Mouse (Mus musculus) neural tube, embryonic 12.5 days (tissue): ENCODE measurements around the gene Akr7a5. TPM values are rescaled to one million over a fixed set of nuclear protein-coding genes. Genes with fewer than 3 reads are reported as not detected.

Experiments used
- ATAC-seq: fragments of 200-750 bp; cut with Nextera tagmentation; 2 replicates; pipeline ENCODE4 v1.8.0; 2017; ENCODE audit warnings: low read depth, mild to moderate bottlenecking, moderate TSS enrichment, moderate library complexity; ENCODE audit not compliant: low FRiP score
- H3K27ac ChIP-seq: fragments of 300-500 bp; sonication (generic); 2 replicates; pipeline ENCODE4 v1.5.1; 2016
- H3K27me3 ChIP-seq: fragments of 300-500 bp; sonication (generic); replicated peaks from 2 replicates; pipeline ENCODE4 v1.6.1; 2016; ENCODE audit warnings: mild to moderate bottlenecking
- H3K36me3 ChIP-seq: fragments of 300-500 bp; sonication (generic); 2 replicates; pipeline ENCODE4 v1.6.1; 2016; ENCODE audit warnings: mild to moderate bottlenecking
- H3K4me1 ChIP-seq: fragments of 300-500 bp; sonication (generic); 2 replicates; pipeline ENCODE4 v1.6.1; 2016
- H3K4me2 ChIP-seq: fragments of 300-500 bp; sonication (generic); replicated peaks from 2 replicates; pipeline ENCODE4 v1.6.1; 2016; ENCODE audit warnings: mild to moderate bottlenecking
- H3K4me3 ChIP-seq: fragments of 300-500 bp; sonication (generic); 2 replicates; pipeline ENCODE4 v1.5.1; 2016
- H3K9ac ChIP-seq: fragments of 300-500 bp; sonication (generic); 2 replicates; pipeline ENCODE4 v1.6.1; 2016; ENCODE audit warnings: mild to moderate bottlenecking
- H3K9me3 ChIP-seq: fragments of 300-500 bp; sonication (generic); 2 replicates; pipeline ENCODE4 v1.6.1; 2016; ENCODE audit warnings: mild to moderate bottlenecking
- WGBS: fragments of 180-500 bp; shearing (Covaris S2); methylation state at CpG from one replicate; pipeline ENCODE4 v1.1.7; 2016; 5-methylcytosine and 5-hydroxymethylcytosine counted together
- polyA plus RNA-seq: library from polyadenylated mRNA; unstranded; fragments of >200 nt; fragmentation: Nextera tagmentation; extraction: Ambion mirVana; gene quantifications from 2 replicates; pipeline ENCODE4 v1.2.1, GENCODE M21; 2016

Akr7a5 gene
- polyA plus RNA-seq, 1 experiment from 2014 or later: 62.8 TPM

- Histone ChIP-seq H3K27me3 (no peaks in the 10 kb centered on the region), H3K9ac (no peak overlapping the region), H3K36me3 (peaks cover 45% of the 10 kb centered on the region), H3K4me2 (no peak overlapping the region), H3K9me3 (no peaks in the 10 kb centered on the region), H3K4me1 (peaks cover 21% of the 10 kb centered on the region), H3K27ac (no peak overlapping the region), H3K4me3 (no peak overlapping the region)
- ATAC-seq: no peak
- 59% methylated on average over 16 of the region's 16 CpGs for WGBS
Measured at GRCm38 (mm10) chr4:139281791-139282345, 28.7 kb upstream of the Akr7a5 start.

- Histone ChIP-seq H3K4me1 (peaks cover 21% of the 10 kb centered on the region), H3K27ac (0 out of 2 replicates have a peak overlapping the region, but pooled peaks have one; percentile 10), H3K4me2 (no peak overlapping the region), H3K4me3 (no peak overlapping the region), H3K36me3 (peaks cover 53% of the 10 kb centered on the region), H3K9me3 (no peaks in the 10 kb centered on the region), H3K27me3 (no peaks in the 10 kb centered on the region), H3K9ac (no peak overlapping the region)
- ATAC-seq: no peak
- 25% methylated on average over 6 of the region's 6 CpGs for WGBS
Measured at GRCm38 (mm10) chr4:139282955-139283417, 27.6 kb upstream of the Akr7a5 start.

- H3K27me3 ChIP-seq: no peaks in the 10 kb centered on the region
- no peak for ATAC-seq
- WGBS: 77% methylated on average over 15 of the region's 15 CpGs
- peaks cover 24% of the 10 kb centered on the region for H3K4me1 ChIP-seq
- no peaks in the 10 kb centered on the region for H3K9me3 ChIP-seq
- no peak overlapping the region for H3K4me3 ChIP-seq
- H3K27ac ChIP-seq: no peak overlapping the region
- no peak overlapping the region for H3K4me2 ChIP-seq
- no peak overlapping the region for H3K9ac ChIP-seq
- peaks cover 68% of the 10 kb centered on the region for H3K36me3 ChIP-seq
Measured at GRCm38 (mm10) chr4:139284877-139285276, 25.7 kb upstream of the Akr7a5 start.

GRCm38 (mm10) chr4:139286234-139286633, 24.3 kb upstream of the Akr7a5 start:
- Histone ChIP-seq H3K4me2 (no peak overlapping the region), H3K27ac (no peak overlapping the region), H3K4me3 (no peak overlapping the region), H3K36me3 (peaks cover 68% of the 10 kb centered on the region), H3K9ac (no peak overlapping the region), H3K4me1 (peaks cover 24% of the 10 kb centered on the region), H3K27me3 (no peaks in the 10 kb centered on the region), H3K9me3 (no peaks in the 10 kb centered on the region)
- 89% methylated on average over 5 of the region's 5 CpGs for WGBS
- ATAC-seq: no peak

GRCm38 (mm10) chr4:139287122-139287863, 23.3 kb upstream of the Akr7a5 start:
- Histone ChIP-seq H3K4me1 (peaks cover 15% of the 10 kb centered on the region), H3K4me3 (no peak overlapping the region), H3K9ac (no peak overlapping the region), H3K27me3 (no peaks in the 10 kb centered on the region), H3K36me3 (peaks cover 65% of the 10 kb centered on the region), H3K4me2 (no peak overlapping the region), H3K27ac (no peak overlapping the region), H3K9me3 (no peaks in the 10 kb centered on the region)
- WGBS: 81% methylated on average over 18 of the region's 18 CpGs
- no peak for ATAC-seq

- Histone ChIP-seq H3K9me3 (no peaks in the 10 kb centered on the region), H3K27ac (no peak overlapping the region), H3K4me2 (no peak overlapping the region), H3K4me3 (no peak overlapping the region), H3K4me1 (peaks cover 4% of the 10 kb centered on the region; the same call in 1 of the 2 replicates), H3K27me3 (no peaks in the 10 kb centered on the region), H3K9ac (no peak overlapping the region), H3K36me3 (peaks cover 60% of the 10 kb centered on the region)
- WGBS: 63% methylated on average over 10 of the region's 10 CpGs
- ATAC-seq: no peak
Measured at GRCm38 (mm10) chr4:139289017-139289416, 21.5 kb upstream of the Akr7a5 start.

- H3K9me3 ChIP-seq: no peaks in the 10 kb centered on the region
- WGBS: 87% methylated on average over 16 of the region's 16 CpGs
- no peak for ATAC-seq
- no peak overlapping the region for H3K4me3 ChIP-seq
- peaks cover 4% of the 10 kb centered on the region; the same call in 1 of the 2 replicates for H3K4me1 ChIP-seq
- H3K9ac ChIP-seq: no peak overlapping the region
- peaks cover 54% of the 10 kb centered on the region for H3K36me3 ChIP-seq
- no peak overlapping the region for H3K4me2 ChIP-seq
- H3K27ac ChIP-seq: no peak overlapping the region
- H3K27me3 ChIP-seq: no peaks in the 10 kb centered on the region
Measured at GRCm38 (mm10) chr4:139291099-139291498, 19.4 kb upstream of the Akr7a5 start.

- WGBS: 91% methylated on average over 5 of the region's 5 CpGs
- no peak overlapping the region for H3K4me3 ChIP-seq
- no peaks in the 10 kb centered on the region for H3K9me3 ChIP-seq
- H3K27me3 ChIP-seq: no peaks in the 10 kb centered on the region
- peaks cover 48% of the 10 kb centered on the region for H3K36me3 ChIP-seq
- H3K4me1 ChIP-seq: peaks cover 4% of the 10 kb centered on the region; the same call in 1 of the 2 replicates
- H3K9ac ChIP-seq: no peak overlapping the region
- H3K27ac ChIP-seq: no peak overlapping the region
- H3K4me2 ChIP-seq: no peak overlapping the region
- no peak for ATAC-seq
Measured at GRCm38 (mm10) chr4:139292038-139292437, 18.5 kb upstream of the Akr7a5 start.

- peaks cover 44% of the 10 kb centered on the region for H3K36me3 ChIP-seq
- H3K27me3 ChIP-seq: no peaks in the 10 kb centered on the region
- H3K4me3 ChIP-seq: no peak overlapping the region
- H3K9me3 ChIP-seq: no peaks in the 10 kb centered on the region
- H3K27ac ChIP-seq: no peak overlapping the region
- H3K4me2 ChIP-seq: no peak overlapping the region
- no peak overlapping the region for H3K9ac ChIP-seq
- no peaks in the 10 kb centered on the region for H3K4me1 ChIP-seq
- ATAC-seq: no peak
- WGBS: 90% methylated on average over 4 of the region's 4 CpGs
Measured at GRCm38 (mm10) chr4:139297566-139297965, 13.0 kb upstream of the Akr7a5 start.

- Histone ChIP-seq H3K27me3 (no peaks in the 10 kb centered on the region), H3K9me3 (no peaks in the 10 kb centered on the region), H3K4me2 (no peak overlapping the region), H3K36me3 (peaks cover 49% of the 10 kb centered on the region), H3K4me1 (no peaks in the 10 kb centered on the region), H3K9ac (no peak overlapping the region), H3K4me3 (no peak overlapping the region), H3K27ac (no peak overlapping the region)
- WGBS: 89% methylated on average over 12 of the region's 12 CpGs
- no peak for ATAC-seq
Measured at GRCm38 (mm10) chr4:139298671-139299366, 11.7 kb upstream of the Akr7a5 start.

- Histone ChIP-seq H3K4me1 (no peaks in the 10 kb centered on the region), H3K27ac (no peak overlapping the region), H3K4me3 (no peak overlapping the region)
Measured at GRCm38 (mm10) chr4:139301780-139302179, 8.8 kb upstream of the Akr7a5 start.

GRCm38 (mm10) chr4:139302241-139302640, 8.3 kb upstream of the Akr7a5 start:
- Histone ChIP-seq H3K4me1 (no peaks in the 10 kb centered on the region), H3K4me2 (no peak overlapping the region), H3K4me3 (no peak overlapping the region), H3K9ac (no peak overlapping the region), H3K36me3 (peaks cover 61% of the 10 kb centered on the region), H3K9me3 (no peaks in the 10 kb centered on the region), H3K27me3 (no peaks in the 10 kb centered on the region), H3K27ac (no peak overlapping the region)
- ATAC-seq: no peak
- 60% methylated on average over 5 of the region's 5 CpGs for WGBS

More at GRCm38 (mm10) chr4:139301780-139302179, 8.8 kb upstream of the Akr7a5 start:
- Histone ChIP-seq H3K9ac (no peak overlapping the region), H3K9me3 (no peaks in the 10 kb centered on the region), H3K27me3 (no peaks in the 10 kb centered on the region), H3K4me2 (no peak overlapping the region), H3K36me3 (peaks cover 61% of the 10 kb centered on the region)
- ATAC-seq: no peak
- 90% methylated on average over 8 of the region's 8 CpGs for WGBS
